In the genomic region with DNA sequence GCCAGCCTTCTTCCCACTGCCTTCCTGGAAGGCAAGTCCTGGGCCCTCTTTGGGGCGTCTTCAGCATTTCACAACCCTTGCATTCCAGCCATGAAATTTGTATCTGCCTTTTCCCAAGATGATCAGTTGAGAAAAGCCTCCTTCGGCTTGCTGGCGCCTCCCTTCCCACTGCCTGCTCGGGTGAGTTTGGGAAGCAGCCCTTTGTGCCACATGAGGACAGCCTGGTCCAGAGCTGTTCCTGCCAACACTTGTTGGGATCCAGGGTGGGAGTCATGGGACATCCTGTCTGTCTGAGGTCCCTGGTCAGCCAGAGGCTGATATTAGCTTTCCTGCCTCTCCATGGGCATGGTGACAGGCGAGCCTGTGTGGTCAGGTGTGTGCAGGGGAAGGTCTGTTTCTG, we compare ENCODE assay signal across 15 mouse cellular contexts. TPM values are rescaled to one million over a fixed set of nuclear protein-coding genes. Genes with fewer than 3 reads are reported as not detected.
DNase-seq lines count a peak whose midpoint lies in the region; ATAC-seq and TF ChIP-seq lines count a peak whose summit lies in the region.
"Had no signal": no experiment of that assay in that cellular context is flagged by ENCODE, and none has a peak within 500 bp of the region (broad histone marks: within the 10 kb centered on the region; RNA-seq: fewer than 3 reads in every experiment).

No protein-coding gene starts in this region.

- no peak overlapping the region for H3K4me2 ChIP-seq in lung, embryonic 15.5 days
- no peak overlapping the region for H3K4me2 ChIP-seq in intestine, embryonic 16.5 days (ENCODE audit: low read depth, low read length)
- H3K4me2 ChIP-seq in stomach, postnatal 0 days (replicated peaks; ENCODE audit: low read depth) = no peak overlapping the region
- H3K4me2 ChIP-seq: embryonic facial prominence, embryonic 13.5 days had no signal

- peak overlapping the region; percentile 82 for H3K27ac ChIP-seq in gastrocnemius, adult 2 months
- peak overlapping the region; percentile 26; the same call in 1 of the 2 replicates for H3K27ac ChIP-seq in lung, embryonic 15.5 days
- H3K27ac ChIP-seq in intestine, embryonic 16.5 days (ENCODE audit: low read length) = 0 out of 2 replicates have a peak overlapping the region, but pooled peaks have one; percentile 2
- peak overlapping the region; percentile 24; the same call in 1 of the 2 replicates for H3K27ac ChIP-seq in stomach, postnatal 0 days (replicated peaks)
- H3K27ac ChIP-seq: embryonic facial prominence, embryonic 13.5 days; macrophage had no signal

- intact Hi-C loops in gastrocnemius, adult 2 months (cut with DNase I) = no loop called here

- no peak for ATAC-seq in lung, embryonic 15.5 days (ENCODE audit: borderline replicate concordance, extremely low read depth, low FRiP score, low TSS enrichment)
- no peak for ATAC-seq in intestine, embryonic 16.5 days
- ATAC-seq in stomach, postnatal 0 days (ENCODE audit: low FRiP score, low TSS enrichment) = no peak
- ATAC-seq in inflammation-experienced regulatory T-cells, adult 6 months = no peak
- ATAC-seq: activated CD4-positive, CD25-positive, alpha-beta regulatory T cell, adult 4 months had no signal

- peaks cover 16% of the 10 kb centered on the region; the same call in 1 of the 2 replicates for H3K36me3 ChIP-seq in lung, embryonic 15.5 days
- H3K36me3 ChIP-seq in intestine, embryonic 16.5 days (ENCODE audit: control insufficient read depth, insufficient read depth, low read length) = 0 out of 2 replicates have a peak, but pooled peaks cover 2% of the 10 kb centered on the region
- H3K36me3 ChIP-seq in stomach, postnatal 0 days (ENCODE audit: control insufficient read depth, insufficient read depth, low read length) = 0 out of 2 replicates have a peak, but pooled peaks cover 5% of the 10 kb centered on the region

- H3K9ac ChIP-seq in lung, embryonic 15.5 days = no peak overlapping the region
- H3K9ac ChIP-seq in intestine, embryonic 16.5 days (ENCODE audit: low read depth, low read length) = no peak overlapping the region
- H3K9ac ChIP-seq in stomach, postnatal 0 days (ENCODE audit: low read length) = no peak overlapping the region
- H3K9ac ChIP-seq: embryonic facial prominence, embryonic 13.5 days had no signal

- WGBS in lung, embryonic 15.5 days = 76% methylated on average over 5 of the region's 5 CpGs
- WGBS in intestine, embryonic 16.5 days = 78% methylated on average over 5 of the region's 5 CpGs
- WGBS in stomach, postnatal 0 days = 69% methylated on average over 5 of the region's 5 CpGs

- no peaks in the 10 kb centered on the region for H3K27me3 ChIP-seq in lung, embryonic 15.5 days
- H3K27me3 ChIP-seq in intestine, embryonic 16.5 days (replicated peaks; ENCODE audit: control insufficient read depth, insufficient read depth, low read length) = no peaks in the 10 kb centered on the region
- no peaks in the 10 kb centered on the region for H3K27me3 ChIP-seq in stomach, postnatal 0 days (ENCODE audit: control insufficient read depth, insufficient read depth, low read length)
- H3K27me3 ChIP-seq: embryonic facial prominence, embryonic 13.5 days had no signal

- TF ChIP-seq EP300 in stomach, postnatal 0 days (optimal IDR thresholded peaks at IDR 0.05) = no peak

- TF ChIP-seq CTCF in gastrocnemius, adult 2 months (IDR thresholded peaks at IDR 0.05) = no peak
- TF ChIP-seq CTCF in stomach, postnatal 0 days (IDR thresholded peaks at IDR 0.05; ENCODE audit: low read depth) = no peak

- peaks cover 56% of the 10 kb centered on the region for H3K4me1 ChIP-seq in lung, embryonic 15.5 days
- H3K4me1 ChIP-seq in intestine, embryonic 16.5 days (ENCODE audit: control insufficient read depth, insufficient read depth, low read length) = peaks cover 34% of the 10 kb centered on the region
- H3K4me1 ChIP-seq in stomach, postnatal 0 days (replicated peaks; ENCODE audit: control insufficient read depth, insufficient read depth) = 0 out of 2 replicates have a peak, but pooled peaks cover 8% of the 10 kb centered on the region

- H3K4me3 ChIP-seq in gastrocnemius, adult 2 months = no peak overlapping the region
- no peak overlapping the region for H3K4me3 ChIP-seq in lung, embryonic 15.5 days
- H3K4me3 ChIP-seq in intestine, embryonic 16.5 days (ENCODE audit: low read length) = no peak overlapping the region
- no peak overlapping the region for H3K4me3 ChIP-seq in stomach, postnatal 0 days (ENCODE audit: low read depth, low read length)
- H3K4me3 ChIP-seq: embryonic facial prominence, embryonic 13.5 days had no signal

- H3K9me3 ChIP-seq in lung, embryonic 15.5 days = no peaks in the 10 kb centered on the region
- H3K9me3 ChIP-seq in intestine, embryonic 16.5 days (ENCODE audit: control insufficient read depth, low read length) = no peaks in the 10 kb centered on the region
- H3K9me3 ChIP-seq in stomach, postnatal 0 days (ENCODE audit: control insufficient read depth, low read length) = no peaks in the 10 kb centered on the region
- H3K9me3 ChIP-seq: embryonic facial prominence, embryonic 13.5 days; G1E had no signal

- peak; percentile 60 for DNase-seq in gastrocnemius, adult 2 months
- no peak for DNase-seq in gastrocnemius, postnatal 25 days
- no peak for DNase-seq in lung, postnatal 14 days
- no peak for DNase-seq in stomach, postnatal 0 days (ENCODE audit: low spot score)
- no peak for DNase-seq in right cerebral cortex, adult 18-20 months
- DNase-seq: cerebellum, postnatal 10 days; right cerebral cortex, postnatal 14 days; thymus, postnatal 25 days had no signal

RNA-seq across cellular contexts. Expression of gene Trim8, which starts 43.7 kb away (rescaled TPM):
- 10 to 100 TPM; 20.2 to 20.7 TPM for total RNA-seq in gastrocnemius, adult 2 months (2021)
- 10 to 100 TPM; 19.1 to 20.6 TPM for total RNA-seq in gastrocnemius, postnatal 25 days (2021)
- polyA plus RNA-seq in lung, embryonic 15.5 days (2015; fragmentation: Nextera tagmentation; extraction: Ambion mirVana) = 22.2 and 27.8 TPM in 2 replicates
- 10.1 and 13.7 TPM in 2 replicates for polyA plus RNA-seq in intestine, embryonic 16.5 days (2015; fragmentation: Nextera tagmentation; extraction: Ambion mirVana)
- polyA plus RNA-seq in stomach, postnatal 0 days (2015; fragmentation: Nextera tagmentation; extraction: Ambion mirVana) = 15.1 and 16.4 TPM in 2 replicates
- polyA plus RNA-seq in inflammation-experienced regulatory T-cells, adult 6 months (2017; shearing (Covaris generic)) = 10 to 100 TPM; 24.1 to 26.3 (median 25.9) TPM

Comparison
In these comparisons a context has a peak if more than half of its experiments do, and no peak if none do; other contexts are left out.
1. H3K27ac ChIP-seq: peak in every context shown above with its lines; median percentile 82 in gastrocnemius, adult 2 months; 26 in lung, embryonic 15.5 days; 24 in stomach, postnatal 0 days; 2 in intestine, embryonic 16.5 days.